9 mouse cellular contexts compared by ENCODE assay signal in the genomic region with DNA sequence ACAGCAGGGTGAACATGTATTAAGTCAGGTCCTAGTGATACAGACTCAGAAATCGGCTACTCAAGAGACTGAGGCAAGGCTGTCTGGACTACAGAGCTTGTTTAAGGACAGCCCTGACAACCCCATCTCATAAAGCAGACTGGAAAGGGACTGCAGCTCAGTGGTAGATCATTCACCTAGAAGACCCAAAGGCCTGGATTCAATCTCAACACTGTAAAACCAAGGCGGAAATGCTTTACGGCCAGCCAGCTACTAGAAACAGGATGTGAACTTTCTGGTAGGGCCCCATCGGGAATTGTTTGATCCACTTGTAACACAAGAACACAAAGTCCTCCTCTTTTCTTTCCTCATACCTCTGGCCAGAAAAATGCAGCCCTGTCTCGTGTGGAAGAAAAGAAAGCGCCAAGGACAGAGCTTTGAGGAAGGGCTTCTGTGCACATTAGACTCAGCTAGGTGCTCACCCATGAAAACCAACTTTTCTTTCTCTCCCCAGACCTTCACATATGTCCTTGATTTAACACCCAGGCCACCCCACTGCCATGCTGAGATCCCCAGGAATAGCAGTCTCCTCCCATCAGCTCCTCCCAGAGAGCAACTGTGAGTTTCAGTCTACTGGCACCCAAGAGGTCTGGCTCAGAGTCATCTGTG.
DNase-seq lines count a peak whose midpoint lies in the region; ATAC-seq and TF ChIP-seq lines count a peak whose summit lies in the region.
"Had no signal": no experiment of that assay in that cellular context is flagged by ENCODE, and none has a peak within 500 bp of the region (broad histone marks: within the 10 kb centered on the region; RNA-seq: fewer than 3 reads in every experiment).

No protein-coding gene starts in this region.

- H3K9ac ChIP-seq in heart, postnatal 0 days (replicated peaks; ENCODE audit: low read depth, low read length), result no peak overlapping the region
- H3K9ac ChIP-seq in midbrain, embryonic 13.5 days (replicated peaks), result peak overlapping the region; percentile 39

- H3K27me3 ChIP-seq in E14TG2a.4 (ENCODE audit: insufficient read depth, low read length), result no peaks in the 10 kb centered on the region
- H3K27me3 ChIP-seq in heart, postnatal 0 days (ENCODE audit: control insufficient read depth, insufficient read depth, low read length), result no peaks in the 10 kb centered on the region
- H3K27me3 ChIP-seq in midbrain, embryonic 13.5 days, result no peaks in the 10 kb centered on the region

- DNase-seq in adrenal gland, postnatal 25 days, result peak; percentile 18
- peak; percentile 74 for DNase-seq in heart, postnatal 0 days (ENCODE audit: low spot score)
- DNase-seq in kidney, postnatal 25 days, result peak; percentile 67 to 81
- DNase-seq in urinary bladder, adult 2 months (ENCODE audit: low spot score), result no peak
- no peak for DNase-seq in thymus, postnatal 25 days
- DNase-seq in layer of hippocampus, adult 18-20 months (ENCODE audit: low spot score in 2 of 2), result no peak

- no peak for TF ChIP-seq CTCF in E14TG2a.4 (conservative IDR thresholded peaks at IDR 0.05; ENCODE audit: low read length)
- no peak for TF ChIP-seq CTCF in heart, postnatal 0 days (IDR thresholded peaks at IDR 0.05; ENCODE audit: low read depth)

- H3K4me2 ChIP-seq in heart, postnatal 0 days (ENCODE audit: low read depth, low read length), result peak overlapping the region; percentile 35; the same call in 1 of the 2 replicates
- no peak overlapping the region for H3K4me2 ChIP-seq in midbrain, embryonic 13.5 days (replicated peaks)

- H3K9me3 ChIP-seq in E14TG2a.4 (ENCODE audit: low read length), result no peaks in the 10 kb centered on the region
- no peaks in the 10 kb centered on the region for H3K9me3 ChIP-seq in heart, postnatal 0 days (replicated peaks; ENCODE audit: control insufficient read depth, low read length)
- H3K9me3 ChIP-seq in midbrain, embryonic 13.5 days, result no peaks in the 10 kb centered on the region

- peak overlapping the region; percentile 87 for H3K27ac ChIP-seq in heart, postnatal 0 days (ENCODE audit: low read depth)
- peak overlapping the region; percentile 67 for H3K27ac ChIP-seq in midbrain, embryonic 13.5 days

- peak; percentile 28 for ATAC-seq in heart, postnatal 0 days (ENCODE audit: insufficient read depth, low read depth)
- ATAC-seq in midbrain, embryonic 13.5 days, result no peak

- WGBS in heart, postnatal 0 days, result 9% methylated on average over 6 of the region's 6 CpGs
- WGBS in midbrain, embryonic 13.5 days, result 55% methylated on average over 6 of the region's 6 CpGs

- H3K4me3 ChIP-seq in E14TG2a.4 (replicated peaks; ENCODE audit: low read length), result peak overlapping the region; percentile 20; the same call in 1 of the 2 replicates
- no peak overlapping the region for H3K4me3 ChIP-seq in heart, postnatal 0 days (ENCODE audit: low read depth, low read length)
- H3K4me3 ChIP-seq in midbrain, embryonic 13.5 days (replicated peaks), result no peak overlapping the region
- H3K4me3 ChIP-seq: erythroblast, embryonic 14.5 days had no signal

- peaks cover 18% of the 10 kb centered on the region; the same call in 1 of the 2 replicates for H3K36me3 ChIP-seq in E14TG2a.4 (ENCODE audit: insufficient read depth, low read length)
- no peaks in the 10 kb centered on the region for H3K36me3 ChIP-seq in heart, postnatal 0 days (replicated peaks; ENCODE audit: control insufficient read depth, insufficient read depth, low read length)
- H3K36me3 ChIP-seq in midbrain, embryonic 13.5 days, result no peaks in the 10 kb centered on the region

- 0 out of 2 replicates have a peak, but pooled peaks have one; percentile 33 for TF ChIP-seq EP300 in heart, postnatal 0 days (IDR thresholded peaks at IDR 0.05; ENCODE audit: low read depth)

- peaks cover 96% of the 10 kb centered on the region for H3K4me1 ChIP-seq in E14TG2a.4 (replicated peaks; ENCODE audit: low read depth, low read length)
- peaks cover 77% of the 10 kb centered on the region for H3K4me1 ChIP-seq in heart, postnatal 0 days (ENCODE audit: control insufficient read depth, insufficient read depth)
- H3K4me1 ChIP-seq in midbrain, embryonic 13.5 days (replicated peaks), result peaks cover 95% of the 10 kb centered on the region

Comparison
In these comparisons a context has a peak if more than half of its experiments do, and no peak if none do; other contexts are left out.
1. DNase-seq: peak in adrenal gland, postnatal 25 days (single experiment), heart, postnatal 0 days (single experiment) and kidney, postnatal 25 days (2 of 2); none in urinary bladder, adult 2 months (single experiment), thymus, postnatal 25 days (single experiment) and layer of hippocampus, adult 18-20 months (0 of 2).